Mouse (Mus musculus): ENCODE measurements at regions not wholly inside any gene's neighbourhood (a gene's known extent, or its start where the extent isn't known, plus 50 kb on each side); places are given as distances from the start of the nearest gene placed in this dataset.
A peak's percentile ranks its signal among the peaks of the same experiment; 100 is the strongest.

DNA sequence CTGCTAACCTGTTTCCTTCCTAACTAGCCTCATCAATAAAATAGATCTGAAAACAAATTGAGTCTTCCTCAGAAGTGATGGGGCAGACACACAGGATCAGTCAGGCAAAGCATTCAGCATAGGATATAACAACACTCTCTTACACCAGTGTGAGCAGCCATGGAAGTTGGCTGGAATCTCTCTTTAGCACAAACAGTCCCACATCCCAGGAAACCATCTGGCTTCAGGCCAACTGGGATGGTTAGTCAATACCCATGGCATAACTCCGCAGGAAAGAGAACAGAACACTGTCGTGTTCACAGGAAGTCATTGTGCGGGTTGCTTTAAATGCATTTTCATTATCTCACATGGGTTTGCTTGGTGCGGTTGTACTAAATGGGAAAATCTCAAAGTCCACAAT, 256.2 kb upstream of the Rag2 start:
- DNase-seq (ENCODE audit: low spot score in 2 of 2), result no peak

DNA sequence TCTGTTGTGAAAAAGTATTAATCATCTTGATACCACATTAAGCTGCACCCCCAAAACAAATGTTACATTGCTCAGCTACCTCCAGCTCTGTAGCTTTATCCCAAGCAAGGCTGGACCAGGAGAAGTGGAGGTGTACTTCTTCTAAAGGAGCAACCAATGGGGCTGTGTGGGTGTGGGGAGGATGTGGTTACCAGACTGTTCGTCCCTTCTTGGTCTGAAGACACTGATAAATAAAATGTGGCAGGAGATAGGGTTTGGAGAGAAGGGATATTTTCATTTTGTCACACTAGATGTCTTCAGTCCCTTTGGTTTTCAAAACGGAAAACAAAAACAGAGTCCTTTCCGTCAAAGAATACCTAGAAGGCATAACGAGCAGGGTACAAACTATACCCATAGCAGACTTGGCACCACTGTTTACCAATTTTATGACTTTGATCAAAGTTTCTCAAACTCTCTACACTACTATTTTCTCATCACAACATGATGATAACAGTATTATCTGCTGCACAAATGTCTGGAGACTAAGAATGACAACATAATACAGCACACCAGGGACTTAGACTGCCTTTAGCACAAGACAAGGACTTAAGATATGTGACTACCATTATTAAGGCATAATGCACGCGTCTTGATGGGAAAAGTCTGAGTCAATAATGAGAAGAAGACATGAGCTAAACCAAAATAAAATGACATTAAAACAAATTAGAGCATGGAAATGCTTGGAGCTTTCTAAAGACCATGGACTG, 253.4 kb upstream of the Rag2 start:
- no peak for DNase-seq (ENCODE audit: low spot score in 2 of 2)

DNA sequence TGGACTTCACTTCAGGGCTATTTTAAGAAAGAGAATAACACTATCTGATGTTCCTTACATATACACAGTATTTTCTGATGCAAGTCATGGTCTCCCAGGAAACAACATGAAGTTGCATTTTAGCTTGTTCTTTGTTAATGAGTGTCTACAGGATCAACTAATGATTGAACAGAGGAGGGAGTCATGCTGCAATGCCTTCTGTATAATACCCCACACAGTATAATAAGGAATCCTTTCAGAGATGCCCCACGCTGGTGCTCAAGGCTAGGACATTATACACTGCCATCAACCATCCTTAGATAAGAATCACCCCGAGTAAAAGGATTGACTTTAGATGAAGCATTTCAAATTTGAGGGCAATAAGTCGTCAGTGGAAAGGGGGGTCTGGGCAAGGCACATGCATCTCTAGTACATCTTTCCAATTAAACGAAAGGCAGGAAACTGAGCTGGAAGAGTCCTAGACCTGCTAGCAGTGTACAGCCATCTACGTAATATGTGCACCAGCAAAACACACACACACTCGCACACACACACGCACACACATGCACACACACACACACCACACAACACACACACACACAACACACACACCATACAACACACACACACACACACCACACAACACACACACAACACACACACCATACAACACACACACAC, 252.6 kb upstream of the Rag2 start:
- DNase-seq (ENCODE audit: low spot score in 2 of 2), result no peak

GRCm38 (mm10) chr2:101380595-101380994, 243.9 kb upstream of the Rag2 start:
- DNase-seq (ENCODE audit: low spot score in 2 of 2), result no peak

GRCm38 (mm10) chr2:101415002-101415401, 209.5 kb upstream of the Rag2 start:
- no peak for DNase-seq (ENCODE audit: low spot score in 2 of 2)

DNA sequence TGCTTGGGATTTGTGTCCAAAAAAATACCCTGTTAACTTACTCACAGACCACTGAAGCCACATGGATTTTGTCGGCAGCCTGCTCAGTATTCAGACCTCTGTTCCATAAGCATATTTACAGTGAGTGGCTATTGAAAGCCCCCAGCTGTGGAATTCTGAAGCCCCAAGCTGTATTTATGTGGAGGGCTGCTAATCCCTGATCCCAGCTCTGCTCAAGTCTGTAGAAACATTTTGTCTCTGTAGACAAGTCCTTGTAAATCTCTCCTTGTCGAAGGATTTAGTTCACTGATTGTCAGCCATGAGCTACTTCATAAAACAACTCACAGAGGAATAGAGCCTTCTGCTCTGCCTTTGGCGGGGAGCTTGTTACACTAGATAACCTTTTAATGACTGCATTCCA, 207.8 kb upstream of the Rag2 start:
- no peak for DNase-seq (ENCODE audit: low spot score in 2 of 2)

- no peak for DNase-seq (ENCODE audit: low spot score in 2 of 2)
Measured at GRCm38 (mm10) chr2:101433141-101433895, 191.2 kb upstream of the Rag2 start.

GRCm38 (mm10) chr2:101440231-101440630, 184.3 kb upstream of the Rag2 start:
- DNase-seq (ENCODE audit: low spot score in 2 of 2), result no peak

GRCm38 (mm10) chr2:101441081-101441630, 183.4 kb upstream of the Rag2 start:
- DNase-seq (ENCODE audit: low spot score in 2 of 2), result peak in 1 of 2 experiments; percentile 37

- no peak for DNase-seq (ENCODE audit: low spot score in 2 of 2)
Measured at GRCm38 (mm10) chr2:101455591-101455990, 168.9 kb upstream of the Rag2 start.

- DNase-seq (ENCODE audit: low spot score in 2 of 2), result no peak
Measured at GRCm38 (mm10) chr2:101458959-101459358, 165.6 kb upstream of the Rag2 start.

DNA sequence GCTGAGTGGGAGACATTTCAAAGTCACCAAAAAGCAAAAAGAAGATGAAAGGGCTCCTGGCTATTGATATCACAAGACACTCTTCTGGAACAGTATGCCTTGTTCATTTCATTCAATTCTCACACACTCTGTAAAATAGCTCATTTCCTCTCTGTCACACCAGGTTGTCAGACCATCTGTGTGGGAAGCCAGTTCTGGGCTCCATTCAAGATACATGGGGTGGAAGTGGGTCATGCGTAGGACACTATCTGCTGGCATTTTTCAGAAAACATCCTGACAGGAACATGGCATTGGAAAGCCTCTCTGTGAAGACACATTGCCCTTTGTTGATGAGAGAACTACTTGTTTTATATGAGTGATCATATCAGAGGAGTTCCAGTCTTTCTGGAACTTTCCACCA, 162.1 kb upstream of the Rag2 start:
- no peak for DNase-seq (ENCODE audit: low spot score in 2 of 2)

GRCm38 (mm10) chr2:101464291-101465140, 160.0 kb upstream of the Rag2 start:
- DNase-seq (ENCODE audit: low spot score in 2 of 2), result no peak

GRCm38 (mm10) chr2:101470569-101471100, 153.9 kb upstream of the Rag2 start:
- no peak for DNase-seq (ENCODE audit: low spot score in 2 of 2)

- peak; percentile 36 to 62 for DNase-seq (ENCODE audit: low spot score in 2 of 2)
Measured at GRCm38 (mm10) chr2:101472449-101473115, 151.9 kb upstream of the Rag2 start.

DNA sequence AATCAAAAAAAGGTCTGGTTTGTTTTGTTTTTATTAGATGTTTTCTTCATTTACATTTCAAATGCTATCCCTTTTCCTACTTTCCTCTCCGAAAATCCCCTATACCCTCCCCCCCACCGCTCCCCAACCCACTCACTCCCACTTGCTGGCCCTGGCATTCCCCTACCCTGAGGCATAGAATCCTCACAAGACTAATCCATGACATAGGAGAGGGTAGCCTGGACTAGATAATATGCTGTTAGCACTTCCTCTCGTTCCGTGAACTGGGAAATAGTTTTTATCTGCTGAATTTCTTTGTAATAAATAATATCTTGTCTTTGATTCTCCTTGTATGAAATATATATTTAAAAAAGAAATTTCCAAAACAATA, 151.4 kb upstream of the Rag2 start:
- no peak for DNase-seq (ENCODE audit: low spot score in 2 of 2)

GRCm38 (mm10) chr2:101476862-101477261, 147.7 kb upstream of the Rag2 start:
- no peak for DNase-seq (ENCODE audit: low spot score in 2 of 2)

- no peak for DNase-seq (ENCODE audit: low spot score in 2 of 2)
Measured at GRCm38 (mm10) chr2:101490207-101490606, 134.3 kb upstream of the Rag2 start.

DNA sequence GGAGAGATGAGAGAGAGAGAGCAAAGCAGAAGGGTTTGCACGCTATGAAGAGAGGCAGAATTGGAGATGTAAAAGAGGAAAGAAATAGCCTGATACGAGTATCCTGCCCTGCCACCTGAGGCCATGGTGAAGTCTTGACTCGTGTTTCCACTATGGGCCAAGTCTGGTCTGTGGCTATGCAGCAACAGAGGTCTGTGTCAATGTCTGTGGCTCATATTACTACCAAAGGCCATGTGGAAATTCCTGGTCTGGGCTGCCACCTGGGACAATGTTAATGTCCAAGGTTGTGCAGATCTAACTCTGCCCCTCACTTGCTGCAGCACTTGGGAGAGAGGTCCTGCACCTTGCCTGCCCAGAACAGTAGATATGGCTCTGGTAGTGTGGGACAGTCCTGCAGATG, 132.8 kb upstream of the Rag2 start:
- DNase-seq (ENCODE audit: low spot score in 2 of 2), result no peak

DNA sequence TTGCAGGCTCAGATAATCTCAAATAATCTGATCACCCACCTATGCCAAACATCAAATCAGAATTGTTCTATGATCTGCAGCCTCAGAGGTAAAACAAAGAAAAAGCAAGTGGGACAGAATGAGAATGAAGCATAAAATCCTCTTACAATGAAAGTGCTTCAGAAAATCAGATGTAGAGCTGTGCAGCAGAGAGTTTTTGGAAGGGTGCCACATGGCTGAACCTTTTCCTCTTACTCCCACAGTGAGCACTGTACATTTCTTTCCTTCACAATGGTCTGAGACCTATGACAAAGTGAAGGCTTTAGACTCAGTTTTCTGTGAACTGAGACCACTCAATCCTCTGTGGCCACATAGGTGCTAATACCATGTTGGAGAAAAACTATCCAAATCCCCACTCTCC, 116.4 kb upstream of the Rag2 start:
- DNase-seq (ENCODE audit: low spot score in 2 of 2), result no peak

Data from left cerebral cortex, adult 8-10 months (tissue).